Mouse (Mus musculus) spleen, adult 2 months (tissue): ENCODE measurements around the gene Synpo2.

ENCODE experiments used
- CTCF ChIP-seq: fragments of 200-500 bp; IDR thresholded peaks from 2 replicates; pipeline ENCODE4 v1.5.1; 2011; ENCODE audit warnings: mild to moderate bottlenecking, inconsistent platforms; ENCODE audit not compliant: insufficient read depth, insufficient read length, insufficient replicate concordance; ENCODE audit errors: extremely low read depth
- POLR2A ChIP-seq: fragments of 200-500 bp; IDR thresholded peaks from 2 replicates; pipeline ENCODE4 v1.6.1; 2011; ENCODE audit warnings: low read depth, low read length, inconsistent platforms

DNA sequence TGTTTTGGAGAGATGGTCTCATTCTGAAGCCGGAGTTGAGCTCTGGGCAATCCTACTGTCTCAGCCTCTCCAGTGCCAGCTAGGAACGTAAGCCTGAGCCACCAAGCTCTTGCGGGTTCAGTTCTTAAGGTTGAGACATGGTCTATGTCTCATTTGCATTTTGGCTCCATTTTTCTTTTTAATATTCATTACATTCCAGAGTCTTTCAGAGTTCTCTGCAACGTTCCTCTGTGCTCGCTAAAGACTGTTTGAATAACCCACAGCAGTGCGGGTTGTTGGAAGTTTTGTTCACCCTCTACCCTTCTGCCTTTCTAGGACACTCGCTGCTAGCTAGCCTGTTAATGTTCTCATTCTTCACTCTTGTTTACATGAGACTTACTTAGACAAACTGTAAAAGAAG lies 155.0 kb downstream of the Synpo2 start:
- TF ChIP-seq POLR2A: no peak
- no peak for TF ChIP-seq CTCF
